Mouse (Mus musculus) left cerebral cortex, postnatal 4 days (tissue): ENCODE measurements around the gene Arhgap44. TPM values are rescaled to one million over a fixed set of nuclear protein-coding genes. Genes with fewer than 3 reads are reported as not detected.

ENCODE experiments used
- microRNA-seq: library from miRNA; unstranded; fragments of <30 nt; microRNA quantifications from one replicate; pipeline ENCODE4 v1.2.0, GENCODE M21; 2022
- total RNA-seq, 2 experiments: library from RNA; stranded (reverse); gene quantifications; 2 replicates each; pipeline ENCODE4 v1.2.3; 2021

Arhgap44 gene
- total RNA-seq, 2 experiments from 2014 or later = 64.0 to 68.3 TPM

Small RNAs within 50 kb of the gene (microRNA-seq; reads per million reads assigned to microRNA genes)
- gene Gm25991 = not detected

Other genes with a start within 250 kb of the Arhgap44 start
- 10 to 100 TPM; 28.3 to 30.5 TPM for gene Elac2, start 183.9 kb downstream of the Arhgap44 start, total RNA-seq
- 1 to 10 TPM; 4.5 to 5.4 TPM for gene 1700086D15Rik, start 3.1 kb downstream of the Arhgap44 start, total RNA-seq
- gene Myocd, start 107.0 kb upstream of the Arhgap44 start, total RNA-seq = 1 to 10 TPM in 1 of 2 experiments, under 1 TPM in 1; 0.38 to 1.0 TPM